Mouse (Mus musculus) spleen, adult 2 months (tissue): ENCODE data around the gene Pcbp2.

Source experiments
- CTCF ChIP-seq: fragments of 200-500 bp; IDR thresholded peaks from 2 replicates; pipeline ENCODE4 v1.5.1; 2011; ENCODE audit warnings: mild to moderate bottlenecking, inconsistent platforms; ENCODE audit not compliant: insufficient read depth, insufficient read length, insufficient replicate concordance; ENCODE audit errors: extremely low read depth
- POLR2A ChIP-seq: fragments of 200-500 bp; IDR thresholded peaks from 2 replicates; pipeline ENCODE4 v1.6.1; 2011; ENCODE audit warnings: low read depth, low read length, inconsistent platforms

- no peak for TF ChIP-seq POLR2A
- TF ChIP-seq CTCF: no peak
These were observed 23.9 kb upstream of the Pcbp2 start for GRCm38 (mm10) chr15:102446448-102446847.
